8 mouse cellular contexts compared by ENCODE assay signal in the genomic region with DNA sequence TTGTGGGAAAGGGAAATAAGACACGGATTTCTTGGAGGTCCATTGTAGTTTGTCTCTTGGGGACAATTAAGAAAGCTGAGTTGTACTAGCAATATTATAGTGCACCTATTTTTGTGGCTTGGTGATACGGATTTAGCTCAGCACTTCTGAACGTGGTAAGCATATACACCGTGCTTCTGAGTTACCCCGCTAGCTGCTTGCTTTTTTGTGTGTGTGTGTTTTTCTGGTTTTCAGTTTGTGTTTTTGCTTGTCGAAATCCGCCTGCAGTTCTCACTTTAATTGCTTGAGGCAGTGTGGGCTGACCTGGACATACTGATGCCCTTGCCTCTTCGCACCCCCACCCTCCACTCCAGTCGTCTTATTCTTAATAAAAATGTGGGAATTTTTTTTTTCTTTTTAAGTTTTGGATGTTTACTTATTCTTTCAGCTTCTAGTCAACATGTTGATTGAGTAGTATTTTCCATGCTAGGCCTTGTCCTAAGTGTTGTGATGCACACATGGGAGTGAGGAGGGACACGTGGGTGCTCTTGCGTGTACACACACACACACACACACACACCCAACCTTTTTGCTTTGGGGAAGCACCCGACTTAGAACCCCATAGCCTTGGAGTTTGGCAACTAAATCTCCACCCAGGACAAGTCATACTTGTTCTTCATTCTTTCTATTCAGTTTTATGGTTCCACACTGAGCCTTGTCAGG. TPM values are rescaled to one million over a fixed set of nuclear protein-coding genes. Genes with fewer than 3 reads are reported as not detected.
A peak's percentile ranks its signal among the peaks of the same experiment; 100 is the strongest.
DNase-seq lines count a peak whose midpoint lies in the region; ATAC-seq and TF ChIP-seq lines count a peak whose summit lies in the region.

No protein-coding gene starts in this region.

- DNase-seq in lung, embryonic 14.5 days: peak; percentile 51
- no peak for DNase-seq in lung, postnatal 25 days (ENCODE audit: low spot score)
- DNase-seq in embryo, embryonic 10.5 days (ENCODE audit: low spot score): peak; percentile 45
- DNase-seq in intestine, embryonic 14.5 days (ENCODE audit: low spot score): peak; percentile 62
- no peak for DNase-seq in natural killer cell, adult 2 months (ENCODE audit: low spot score in 2 of 2)
- no peak for DNase-seq in spleen, adult 12 weeks (ENCODE audit: low spot score)
- no peak for DNase-seq in thymus, postnatal 25 days

- no peaks in the 10 kb centered on the region for H3K4me1 ChIP-seq in lung, embryonic 14.5 days (ENCODE audit: insufficient read depth)
- peaks cover 12% of the 10 kb centered on the region for H3K4me1 ChIP-seq in intestine, embryonic 14.5 days (replicated peaks; ENCODE audit: control insufficient read depth, insufficient read depth, low read length)
- H3K4me1 ChIP-seq in midbrain, embryonic 12.5 days: peaks cover 18% of the 10 kb centered on the region

- peak overlapping the region; percentile 83 for H3K4me3 ChIP-seq in lung, embryonic 14.5 days (ENCODE audit: low read depth, low read length)
- H3K4me3 ChIP-seq in intestine, embryonic 14.5 days (ENCODE audit: low read depth, low read length): peak overlapping the region; percentile 91
- peak overlapping the region; percentile 87 for H3K4me3 ChIP-seq in midbrain, embryonic 12.5 days

- H3K9me3 ChIP-seq in lung, embryonic 14.5 days (ENCODE audit: low read depth, low read length): no peaks in the 10 kb centered on the region
- H3K9me3 ChIP-seq in intestine, embryonic 14.5 days (ENCODE audit: control insufficient read depth, low read length): no peaks in the 10 kb centered on the region
- no peaks in the 10 kb centered on the region for H3K9me3 ChIP-seq in midbrain, embryonic 12.5 days

- H3K36me3 ChIP-seq in lung, embryonic 14.5 days (ENCODE audit: insufficient read depth): peaks cover 7% of the 10 kb centered on the region; the same call in 1 of the 2 replicates
- peaks cover 20% of the 10 kb centered on the region for H3K36me3 ChIP-seq in intestine, embryonic 14.5 days (ENCODE audit: control insufficient read depth, insufficient read depth, low read length)
- peaks cover 27% of the 10 kb centered on the region for H3K36me3 ChIP-seq in midbrain, embryonic 12.5 days

- H3K9ac ChIP-seq in lung, embryonic 14.5 days: peak overlapping the region; percentile 86
- peak overlapping the region; percentile 83 for H3K9ac ChIP-seq in intestine, embryonic 14.5 days (ENCODE audit: low read length)
- H3K9ac ChIP-seq in midbrain, embryonic 12.5 days (replicated peaks): peak overlapping the region; percentile 89

- H3K27me3 ChIP-seq in lung, embryonic 14.5 days (ENCODE audit: insufficient read depth, low read length): no peaks in the 10 kb centered on the region
- no peaks in the 10 kb centered on the region for H3K27me3 ChIP-seq in intestine, embryonic 14.5 days (replicated peaks; ENCODE audit: control insufficient read depth, insufficient read depth, low read length)
- no peaks in the 10 kb centered on the region for H3K27me3 ChIP-seq in midbrain, embryonic 12.5 days

- WGBS in lung, embryonic 14.5 days: 20% methylated on average over 12 of the region's 12 CpGs
- WGBS in intestine, embryonic 14.5 days: 20% methylated on average over 12 of the region's 12 CpGs
- WGBS in midbrain, embryonic 12.5 days: 21% methylated on average over 12 of the region's 12 CpGs

- TF ChIP-seq CTCF in lung, embryonic 14.5 days (IDR thresholded peaks at IDR 0.05; ENCODE audit: low read depth): no peak; the same call in 1 of the 2 replicates

- peak overlapping the region; percentile 79 for H3K4me2 ChIP-seq in lung, embryonic 14.5 days
- H3K4me2 ChIP-seq in intestine, embryonic 14.5 days (ENCODE audit: low read length): peak overlapping the region; percentile 76
- peak overlapping the region; percentile 68 for H3K4me2 ChIP-seq in midbrain, embryonic 12.5 days (replicated peaks)

- no peak for ATAC-seq in lung, embryonic 14.5 days (ENCODE audit: insufficient read depth)
- 0 out of 2 replicates have a peak, but pooled peaks have one; percentile 13 for ATAC-seq in intestine, embryonic 14.5 days (replicated peaks; ENCODE audit: low FRiP score, low TSS enrichment, low read depth)
- peak; percentile 9; the same call in 1 of the 2 replicates for ATAC-seq in midbrain, embryonic 12.5 days (ENCODE audit: low FRiP score, low read depth)

- H3K27ac ChIP-seq in lung, embryonic 14.5 days (ENCODE audit: low read depth): peak overlapping the region; percentile 81
- H3K27ac ChIP-seq in intestine, embryonic 14.5 days (ENCODE audit: low read depth): peak overlapping the region; percentile 78; the same call in 1 of the 2 replicates
- peak overlapping the region; percentile 92 for H3K27ac ChIP-seq in midbrain, embryonic 12.5 days (replicated peaks)

RNA-seq across cellular contexts. Expression of a gene that starts 1.0 kb away (rescaled TPM):
- polyA plus RNA-seq in lung, embryonic 14.5 days (2014; fragmentation: Nextera tagmentation; extraction: Ambion mirVana): 69.9 and 71.3 TPM in 2 replicates
- 56.3 and 61.7 TPM in 2 replicates for polyA plus RNA-seq in intestine, embryonic 14.5 days (2014; fragmentation: Nextera tagmentation; extraction: Ambion mirVana)
- 90.1 and 96.3 TPM in 2 replicates for polyA plus RNA-seq in midbrain, embryonic 12.5 days (2016; fragmentation: Nextera tagmentation; extraction: Ambion mirVana)

Comparison
In these comparisons a context has a peak if more than half of its experiments do, and no peak if none do; other contexts are left out.
1. DNase-seq: peak in lung, embryonic 14.5 days (single experiment), embryo, embryonic 10.5 days (single experiment) and intestine, embryonic 14.5 days (single experiment); none in lung, postnatal 25 days (single experiment), natural killer cell, adult 2 months (0 of 2), spleen, adult 12 weeks (single experiment) and thymus, postnatal 25 days (single experiment).
2. Peak in every context shown above with its lines, with median percentiles within 50 percentile points of each other: H3K27ac ChIP-seq, H3K4me2 ChIP-seq, H3K4me3 ChIP-seq and H3K9ac ChIP-seq.